Mouse (Mus musculus) G1E (cell line): Measurements from ENCODE around the gene Prpf4. TPM values are rescaled to one million over a fixed set of nuclear protein-coding genes. Genes with fewer than 3 reads are reported as not detected.

Source experiments
- ATAC-seq: 2 replicates; pipeline ENCODE4 v1.8.0; 2016; ENCODE audit warnings: mild to moderate bottlenecking; ENCODE audit not compliant: insufficient number of reproducible peaks, poor library complexity, low FRiP score, severe bottlenecking; ENCODE audit errors: extremely low read depth
- DNase-seq: peaks from one replicate; pipeline ENCODE4 v3.0.0; 2012; ENCODE audit warnings: low spot score
- H3K27me3 ChIP-seq: 2 replicates; pipeline ENCODE4 v1.6.1; 2012; ENCODE audit warnings: mild to moderate bottlenecking, low read length, inconsistent platforms; ENCODE audit not compliant: insufficient read depth
- H3K36me3 ChIP-seq: replicated peaks from 2 replicates; pipeline ENCODE3; 2012; ENCODE audit warnings: mild to moderate bottlenecking, inconsistent platforms
- H3K4me1 ChIP-seq: 2 replicates; pipeline ENCODE4 v1.6.1; 2012; ENCODE audit warnings: low read depth, low read length, inconsistent platforms, mixed read lengths; ENCODE audit not compliant: insufficient read depth
- H3K4me3 ChIP-seq: 2 replicates; pipeline ENCODE4 v1.5.1; 2012; ENCODE audit warnings: low read depth, mild to moderate bottlenecking, inconsistent platforms, low read length, moderate library complexity, mixed read lengths
- H3K9me3 ChIP-seq: replicated peaks from 2 replicates; pipeline ENCODE4 v1.6.1; 2012; ENCODE audit warnings: inconsistent platforms
- CTCF ChIP-seq: IDR thresholded peaks from 2 replicates; pipeline ENCODE4 v1.5.1; 2012; ENCODE audit warnings: low read depth, low read length, inconsistent platforms, mixed read lengths
- GATA1 ChIP-seq: IDR thresholded peaks from 2 replicates; pipeline ENCODE4 v1.6.1; 2012; ENCODE audit warnings: borderline replicate concordance, low read length, inconsistent platforms, mixed read lengths
- GATA2 ChIP-seq: IDR thresholded peaks from 2 replicates; pipeline ENCODE4 v1.6.1; 2012; ENCODE audit warnings: low read depth, low read length, inconsistent platforms, borderline replicate concordance
- POLR2AphosphoS5 ChIP-seq: IDR thresholded peaks from 2 replicates; pipeline ENCODE4 v1.6.1; 2012; ENCODE audit warnings: low read depth, low read length, inconsistent platforms; ENCODE audit not compliant: insufficient replicate concordance
- TAL1 ChIP-seq: conservative IDR thresholded peaks from 2 replicates; pipeline ENCODE4 v1.6.1; 2012; ENCODE audit warnings: low read depth, low read length, inconsistent platforms, mixed read lengths
- polyA plus RNA-seq: library from polyadenylated mRNA; stranded (reverse); fragments of >175 nt; gene quantifications from 2 replicates; pipeline ENCODE4 v1.2.3, GENCODE M21; 2012
- total RNA-seq, 2 experiments: library from RNA; stranded (forward) in 1 of 2; stranded (reverse) in 1 of 2; fragments of 200-1000 nt in 1 of 2; fragments of >200 nt in 1 of 2; fragmentation: Nextera tagmentation in 1 of 2; gene quantifications; 2 replicates each; pipeline ENCODE4 v1.2.3; 2014 to 2017

Prpf4 gene
- total and polyA plus RNA-seq, 3 experiments = 4.1 to 23.1 (median 23.0) TPM

- Histone ChIP-seq H3K4me3 (peak overlapping the region; percentile 54; the same call in 1 of the 2 replicates), H3K9me3 (no peaks in the 10 kb centered on the region), H3K27me3 (no peaks in the 10 kb centered on the region), H3K36me3 (peaks cover 27% of the 10 kb centered on the region), H3K4me1 (peaks cover 80% of the 10 kb centered on the region)
- TF ChIP-seq GATA2 = no peak
- TF ChIP-seq GATA1 = no peak
- TF ChIP-seq POLR2AphosphoS5 = no peak
- no peak for TF ChIP-seq TAL1
- no peak for TF ChIP-seq CTCF
- DNase-seq = no peak
- ATAC-seq = no peak
Measured at GRCm38 (mm10) chr4:62373668-62374067, 34.9 kb upstream of the Prpf4 start.

GRCm38 (mm10) chr4:62374342-62374741 is 34.3 kb upstream of the Prpf4 start:
- DNase-seq (peak; percentile 27), ATAC-seq (peak; percentile 74)
- Histone ChIP-seq H3K27me3 (no peaks in the 10 kb centered on the region), H3K4me1 (peaks cover 76% of the 10 kb centered on the region), H3K4me3 (no peak overlapping the region; the same call in 1 of the 2 replicates), H3K9me3 (no peaks in the 10 kb centered on the region), H3K36me3 (peaks cover 31% of the 10 kb centered on the region)
- no peak for TF ChIP-seq GATA1
- no peak for TF ChIP-seq POLR2AphosphoS5
- no peak for TF ChIP-seq TAL1
- TF ChIP-seq GATA2 = no peak
- no peak for TF ChIP-seq CTCF

GRCm38 (mm10) chr4:62376123-62376522 is 32.5 kb upstream of the Prpf4 start:
- Histone ChIP-seq H3K27me3 (no peaks in the 10 kb centered on the region), H3K4me3 (no peak overlapping the region), H3K9me3 (no peaks in the 10 kb centered on the region), H3K36me3 (peaks cover 36% of the 10 kb centered on the region), H3K4me1 (peaks cover 70% of the 10 kb centered on the region)
- ATAC-seq (no peak), DNase-seq (no peak)
- TF ChIP-seq TAL1 (no peak), CTCF (no peak), GATA1 (no peak), GATA2 (no peak), POLR2AphosphoS5 (no peak)

GRCm38 (mm10) chr4:62379724-62380381 is 28.7 kb upstream of the Prpf4 start:
- H3K4me1 ChIP-seq = peaks cover 45% of the 10 kb centered on the region
- TF ChIP-seq GATA1 = no peak
- no peak for TF ChIP-seq GATA2
- H3K27me3 ChIP-seq = no peaks in the 10 kb centered on the region
- no peaks in the 10 kb centered on the region for H3K9me3 ChIP-seq
- no peak for ATAC-seq
- H3K36me3 ChIP-seq = peaks cover 50% of the 10 kb centered on the region
- H3K4me3 ChIP-seq = no peak overlapping the region
- DNase-seq = no peak

GRCm38 (mm10) chr4:62383207-62383606 is 25.4 kb upstream of the Prpf4 start:
- no peaks in the 10 kb centered on the region for H3K27me3 ChIP-seq
- peaks cover 66% of the 10 kb centered on the region for H3K36me3 ChIP-seq
- H3K4me3 ChIP-seq = no peak overlapping the region
- H3K9me3 ChIP-seq = no peaks in the 10 kb centered on the region
- H3K4me1 ChIP-seq = peaks cover 27% of the 10 kb centered on the region
- DNase-seq = no peak
- TF ChIP-seq GATA1 (no peak), TAL1 (no peak), GATA2 (no peak), CTCF (no peak), POLR2AphosphoS5 (no peak)
- ATAC-seq = peak; percentile 38; the same call in 1 of the 2 replicates

- TF ChIP-seq CTCF = no peak
- no peak for TF ChIP-seq GATA1
- no peak for TF ChIP-seq POLR2AphosphoS5
- TF ChIP-seq GATA2 = no peak
- TF ChIP-seq TAL1 = no peak
- H3K4me3 ChIP-seq = no peak overlapping the region
Measured at GRCm38 (mm10) chr4:62383752-62384151, 24.8 kb upstream of the Prpf4 start.

GRCm38 (mm10) chr4:62384159-62384558 is 24.4 kb upstream of the Prpf4 start:
- ATAC-seq = no peak
- H3K27me3 ChIP-seq = no peaks in the 10 kb centered on the region

More at GRCm38 (mm10) chr4:62383752-62384151, 24.8 kb upstream of the Prpf4 start:
- ATAC-seq (no peak), DNase-seq (no peak)
- H3K9me3 ChIP-seq = no peaks in the 10 kb centered on the region
- H3K4me1 ChIP-seq = peaks cover 26% of the 10 kb centered on the region
- peaks cover 69% of the 10 kb centered on the region for H3K36me3 ChIP-seq
- no peaks in the 10 kb centered on the region for H3K27me3 ChIP-seq

More at GRCm38 (mm10) chr4:62384159-62384558, 24.4 kb upstream of the Prpf4 start:
- no peak for TF ChIP-seq TAL1
- TF ChIP-seq GATA2 = no peak
- TF ChIP-seq POLR2AphosphoS5 = no peak
- no peak for TF ChIP-seq CTCF
- no peak for TF ChIP-seq GATA1
- Histone ChIP-seq H3K36me3 (peaks cover 70% of the 10 kb centered on the region), H3K9me3 (no peaks in the 10 kb centered on the region), H3K4me3 (no peak overlapping the region), H3K4me1 (peaks cover 24% of the 10 kb centered on the region)
- DNase-seq = no peak
